Mouse (Mus musculus) lung, adult 18-20 months (tissue): ENCODE measurements around the gene Mettl9.
"Not testable (repeated sequence)": the region's sequence is repeated elsewhere in the genome, so short reads cannot be mapped to it uniquely, and the experiment has no call there.

Source experiments
- DNase-seq, 2 experiments: peaks; one replicate each; pipeline ENCODE4 v3.0.0; 2022; ENCODE audit warnings: mixed read lengths in 2 of 2

Gene Mettl9

GRCm38 (mm10) chr7:121033856-121034652 lies at the start of gene Mettl9:
Gene Mettl9 (plus strand): TSS chr7:121034445.
- DNase-seq: peak; percentile 93 to 95

DNA sequence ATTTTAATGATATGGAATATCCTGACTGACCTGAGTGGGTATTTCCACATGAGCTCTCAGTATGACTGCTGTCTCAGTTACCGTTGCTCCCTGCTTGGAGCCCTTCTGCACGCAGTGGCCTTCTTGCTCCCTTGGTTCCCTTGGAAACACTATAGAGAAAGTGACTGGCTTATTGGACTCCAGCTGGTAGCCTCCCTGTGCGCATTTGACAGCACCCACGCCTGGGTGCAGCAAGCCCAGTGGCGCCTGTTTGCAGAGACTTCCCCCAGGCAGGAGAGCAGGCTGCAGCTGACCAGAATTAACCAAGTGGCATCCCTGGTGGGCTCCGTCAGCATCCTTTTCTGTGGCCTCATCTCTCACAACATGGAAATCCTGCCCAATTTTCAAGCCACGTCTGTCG lies 43.1 kb upstream of the Mettl9 start:
- DNase-seq: no peak

DNA sequence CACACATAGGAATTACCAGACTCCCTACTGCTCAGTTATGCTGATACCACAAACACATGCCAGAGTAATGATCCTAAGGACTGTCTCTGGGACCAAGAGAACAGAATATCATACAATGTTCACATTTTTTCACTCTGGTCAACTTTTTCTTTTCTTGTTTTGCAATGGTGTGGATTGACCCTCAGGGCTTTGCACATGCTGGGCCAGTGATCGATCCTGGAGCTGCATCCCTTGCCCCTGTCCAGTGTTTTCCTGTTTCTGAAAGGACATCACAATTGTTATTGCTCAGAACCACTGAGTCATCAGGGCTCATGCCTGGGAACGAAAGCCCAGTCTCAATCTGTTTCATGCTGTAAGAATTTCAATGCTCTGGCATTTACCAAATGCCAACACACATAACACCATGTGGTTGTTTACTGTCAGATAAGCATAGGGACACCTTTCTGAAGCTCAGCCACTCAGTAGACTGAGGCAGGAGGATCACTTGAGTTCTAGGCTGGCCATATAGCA lies 35.2 kb upstream of the Mettl9 start:
- DNase-seq: no peak

DNA sequence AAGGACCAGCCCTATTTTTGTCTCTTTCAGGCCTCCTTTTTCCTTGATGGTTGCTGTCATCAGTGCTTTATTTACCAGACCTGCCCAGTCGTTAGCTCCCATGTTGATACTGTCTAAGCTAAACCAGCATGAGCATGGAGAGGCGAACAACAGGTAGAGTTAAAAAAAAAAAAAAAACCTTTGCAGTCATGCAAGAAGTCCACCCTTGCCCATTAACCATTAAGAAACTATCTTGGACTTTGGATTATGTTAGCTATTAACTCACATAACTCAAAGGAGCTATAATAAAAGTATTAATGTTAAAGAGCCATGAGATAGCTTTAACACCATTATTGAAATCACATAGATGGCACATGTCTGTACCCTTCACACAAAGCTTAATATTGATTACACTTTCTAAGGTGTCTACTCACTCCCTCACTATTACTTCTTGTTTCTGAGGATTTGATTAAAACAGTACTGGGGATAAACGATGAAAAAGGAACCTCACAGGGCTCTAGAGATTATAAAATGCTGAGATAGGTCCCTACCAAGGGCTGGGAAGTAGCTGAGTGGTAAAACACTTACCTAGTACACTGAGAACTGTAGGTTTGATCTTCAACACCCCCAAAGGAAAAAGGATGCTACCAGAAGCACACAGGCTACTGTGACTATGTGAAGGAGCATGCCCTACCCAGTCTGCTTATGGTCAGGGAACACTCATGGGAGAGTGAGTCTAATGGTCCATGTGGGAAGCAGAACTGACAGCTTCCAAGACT lies 34.0 kb upstream of the Mettl9 start:
- DNase-seq: no peak

DNA sequence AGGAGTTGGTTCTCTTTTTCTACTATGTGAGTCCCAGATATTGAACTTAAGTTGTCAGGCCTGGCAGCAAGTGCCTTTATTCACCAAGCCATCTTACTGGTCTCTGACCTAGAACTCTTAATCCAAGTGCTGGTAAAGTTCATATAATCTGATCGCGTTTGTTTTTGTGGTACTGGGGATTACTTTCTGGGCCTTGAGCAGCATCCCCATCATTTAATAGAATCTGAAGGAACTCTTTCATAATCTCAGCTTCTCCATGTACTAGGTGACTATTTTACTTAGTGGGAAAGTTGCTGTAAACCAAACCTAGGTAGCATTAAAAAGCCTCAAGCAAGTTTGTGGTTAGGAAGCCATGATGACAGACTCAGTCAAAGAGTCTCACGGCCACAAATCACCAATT lies 32.4 kb upstream of the Mettl9 start:
- no peak for DNase-seq

DNA sequence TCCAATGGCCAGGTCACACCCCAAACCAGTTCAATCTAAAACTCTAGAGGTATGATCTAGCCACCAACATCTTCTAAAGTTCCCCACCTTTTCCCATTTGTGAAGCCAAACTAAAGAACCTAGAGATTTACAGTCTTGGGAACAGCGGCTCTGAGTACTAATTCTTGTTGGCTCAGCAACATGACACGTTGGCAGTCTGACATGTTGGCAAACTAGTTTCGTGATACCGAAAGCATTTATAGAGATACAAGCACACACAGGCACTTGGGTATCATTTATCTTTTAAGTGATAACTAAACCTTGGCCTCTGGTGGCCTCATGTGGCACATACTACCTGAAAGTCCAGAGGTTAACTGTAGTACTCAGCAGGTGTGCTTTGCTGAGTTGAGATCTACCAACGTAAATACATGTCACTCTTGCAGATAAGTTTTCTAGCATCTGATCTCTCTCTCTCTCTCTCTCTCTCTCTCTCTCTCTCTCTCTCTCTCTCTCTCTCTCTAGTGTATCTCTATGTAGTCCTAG lies 31.8 kb upstream of the Mettl9 start:
- DNase-seq: no peak

DNA sequence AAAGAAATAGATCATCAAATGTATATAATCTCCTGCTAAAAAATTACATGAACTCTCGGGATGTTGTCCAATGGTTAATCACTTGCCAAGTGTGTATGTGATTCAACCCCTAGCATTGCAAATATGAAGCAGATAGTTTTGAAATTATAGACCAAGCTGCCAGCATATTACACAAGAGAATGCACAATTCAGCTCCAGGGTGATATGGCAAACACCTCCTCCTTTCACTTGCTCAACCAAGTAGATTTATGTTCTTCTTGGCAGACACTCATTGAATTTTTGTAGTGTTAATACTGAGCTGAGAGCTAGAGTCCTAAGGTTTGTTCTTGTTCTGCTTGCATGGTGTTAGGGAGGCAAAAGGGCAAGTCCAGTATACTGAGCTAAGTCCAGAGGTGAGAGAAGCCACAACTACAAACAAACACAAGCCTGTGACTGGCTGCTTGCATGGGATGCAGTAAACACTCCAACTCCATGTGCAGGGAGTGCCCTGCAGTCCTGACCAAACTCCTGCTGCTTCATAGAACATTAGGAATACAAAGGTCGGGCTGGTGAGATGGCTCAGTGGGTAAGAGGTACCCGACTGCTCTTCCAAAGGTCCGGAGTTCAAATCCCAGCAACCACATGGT lies 30.3 kb upstream of the Mettl9 start:
- no peak for DNase-seq

DNA sequence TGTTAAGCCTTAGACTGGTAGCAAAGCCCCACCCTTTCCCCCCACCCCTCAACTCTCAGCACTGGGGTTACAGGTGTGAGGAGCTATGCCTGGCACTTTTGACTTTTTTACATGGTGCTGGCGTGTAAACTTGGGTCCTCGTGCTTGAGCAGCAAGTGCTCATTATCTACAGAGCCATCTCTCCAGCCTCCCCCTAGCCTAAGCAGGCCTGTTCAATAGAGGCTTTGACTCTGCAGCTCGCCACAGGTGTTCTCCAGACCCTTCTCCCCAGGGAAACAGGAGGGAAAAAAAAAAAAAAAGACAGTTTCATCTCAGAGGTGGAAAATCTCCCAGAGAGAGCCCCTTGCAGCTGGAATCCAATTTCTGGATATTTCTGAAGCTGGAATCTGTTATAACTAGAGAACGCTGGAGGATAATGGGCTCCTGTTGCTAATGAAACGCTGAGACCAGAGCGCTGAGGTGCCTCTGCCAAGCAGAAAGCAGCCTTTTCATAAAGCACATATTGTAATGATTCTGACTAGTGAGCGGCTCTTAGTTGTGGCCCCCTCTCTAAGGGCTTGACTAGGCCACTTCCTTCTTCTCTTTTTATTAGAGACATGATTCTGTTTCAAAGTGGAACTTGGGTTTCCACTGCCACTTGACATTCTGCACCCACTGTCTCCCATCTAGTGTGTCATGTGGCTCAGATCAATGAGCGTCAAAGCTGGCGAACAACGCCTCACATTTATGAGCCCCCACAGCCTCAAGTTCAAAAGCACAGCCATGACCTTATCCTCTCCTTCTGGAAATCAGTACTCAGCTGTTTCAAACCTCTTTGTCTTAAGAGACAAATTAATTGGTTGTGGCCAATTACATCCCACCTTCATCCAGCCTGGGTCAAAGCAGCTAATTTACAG lies 22.2 kb upstream of the Mettl9 start:
- DNase-seq: no peak

DNA sequence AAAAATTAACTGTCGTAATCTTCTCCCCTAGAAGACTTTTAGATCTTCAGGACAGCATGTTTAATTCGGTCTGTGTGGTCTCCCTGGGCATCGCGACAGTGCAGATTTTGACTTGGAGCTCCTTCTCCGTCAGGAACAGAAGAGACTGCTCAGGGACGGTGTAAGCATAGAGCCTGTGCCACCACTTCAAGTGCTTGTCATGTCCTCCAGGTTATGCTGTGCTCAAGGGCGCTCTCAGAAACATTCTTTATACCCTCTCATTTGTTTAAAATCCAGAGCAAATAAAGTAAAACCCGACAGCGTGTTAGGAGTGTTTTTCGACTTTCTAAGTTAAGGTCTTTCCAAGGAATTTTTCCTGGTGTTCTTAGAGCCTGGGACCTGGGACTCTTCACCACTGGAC lies 19.8 kb upstream of the Mettl9 start:
- no peak for DNase-seq

- no peak for DNase-seq
Measured at GRCm38 (mm10) chr7:121018778-121019177, 15.5 kb upstream of the Mettl9 start.

DNA sequence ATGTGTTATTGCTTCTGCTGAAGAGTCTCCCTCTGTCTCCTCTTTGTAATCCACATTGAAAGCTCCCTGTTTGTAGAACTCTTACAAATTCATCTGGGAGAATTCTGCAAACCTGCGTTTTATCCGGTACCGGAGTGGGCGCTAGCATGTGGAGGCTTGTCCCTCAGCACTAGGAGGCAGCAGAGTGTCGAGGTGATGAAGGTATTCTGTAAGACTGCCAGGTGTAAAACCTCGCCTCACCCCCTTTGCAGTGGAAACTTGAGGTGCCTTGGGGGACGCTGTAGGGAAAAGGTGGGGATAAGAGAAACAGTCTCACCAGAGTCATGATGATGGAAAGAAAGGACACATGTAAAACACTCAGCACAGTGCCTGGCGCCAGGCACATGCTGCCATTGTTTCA lies 14.0 kb upstream of the Mettl9 start:
- DNase-seq: peak; percentile 15 to 35

GRCm38 (mm10) chr7:121025221-121026008 lies 8.8 kb upstream of the Mettl9 start:
- DNase-seq: no peak

- no peak for DNase-seq
Measured at GRCm38 (mm10) chr7:121026300-121026699, 7.9 kb upstream of the Mettl9 start.

- DNase-seq: not testable (repeated sequence)
Measured at GRCm38 (mm10) chr7:121029947-121030346, 4.3 kb upstream of the Mettl9 start.

DNA sequence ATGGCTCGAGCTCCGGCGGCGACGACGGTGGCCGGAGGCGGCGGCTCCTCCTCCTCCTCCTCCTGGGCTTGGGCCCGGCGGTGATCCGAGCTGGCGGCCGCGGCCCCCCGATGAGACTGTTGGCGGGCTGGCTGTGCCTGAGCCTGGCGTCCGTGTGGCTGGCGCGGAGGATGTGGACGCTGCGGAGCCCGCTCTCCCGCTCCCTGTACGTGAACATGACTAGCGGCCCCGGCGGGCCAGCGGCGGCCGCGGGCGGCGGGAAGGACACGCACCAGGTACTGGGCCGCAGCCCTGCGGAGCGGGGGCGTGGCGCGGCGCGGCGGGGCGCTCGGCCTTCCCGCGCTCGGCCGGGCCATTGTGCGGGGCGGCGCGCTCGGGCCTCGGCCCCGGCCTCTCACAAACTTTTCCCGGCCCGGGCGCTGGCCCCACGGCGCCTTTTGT lies 476 bp downstream of the Mettl9 start:
- no peak for DNase-seq

DNA sequence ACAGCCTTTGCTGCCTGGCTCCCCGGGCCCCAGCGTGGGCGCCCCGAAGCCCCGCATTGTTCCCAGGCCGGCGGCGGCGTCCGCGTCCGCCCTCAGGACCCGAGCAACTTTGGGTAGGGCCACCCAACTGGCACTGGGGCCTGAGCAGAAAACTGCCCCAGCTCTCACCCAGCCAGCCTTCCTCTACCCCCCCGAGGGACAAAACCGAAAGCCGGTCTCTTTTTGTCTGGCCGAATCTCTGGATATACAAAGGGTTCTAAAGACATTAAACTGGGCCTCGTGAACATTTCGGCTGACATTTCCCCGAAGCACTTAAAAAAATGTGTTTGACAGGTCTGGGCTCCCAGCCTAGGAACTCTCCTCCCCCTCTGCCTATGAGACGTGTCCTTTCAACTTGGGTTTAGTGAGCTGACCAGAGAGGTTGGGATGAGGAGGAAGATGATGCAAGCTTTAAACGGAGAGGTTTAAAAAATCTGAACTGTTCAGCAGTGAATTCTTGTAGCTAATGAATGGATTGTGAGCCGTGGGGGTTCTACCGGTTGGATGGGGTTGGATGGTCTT lies 996 bp downstream of the Mettl9 start:
- peak; percentile 32 to 36 for DNase-seq

GRCm38 (mm10) chr7:121040595-121040994 lies 6.3 kb downstream of the Mettl9 start:
- DNase-seq: no peak

DNA sequence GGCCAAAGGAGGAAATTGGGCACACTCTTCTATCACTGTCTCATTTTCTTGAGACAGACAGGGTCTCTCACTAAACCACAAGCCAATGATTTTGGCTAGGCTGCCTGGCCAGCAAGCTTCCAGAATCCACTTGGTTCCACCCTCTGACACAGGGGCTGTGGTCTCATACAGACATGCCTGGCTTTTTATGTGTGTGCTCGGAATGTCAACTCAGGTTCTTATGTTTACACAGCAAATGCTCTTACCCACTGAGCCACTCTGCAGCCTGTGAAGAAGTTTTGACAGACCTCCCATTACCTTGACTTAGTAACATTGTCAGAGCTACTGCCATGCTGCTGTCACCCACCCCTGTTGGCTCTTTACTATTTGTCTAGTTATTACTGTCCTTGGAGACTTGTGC lies 7.7 kb downstream of the Mettl9 start:
- DNase-seq: no peak

- DNase-seq: no peak
Measured at GRCm38 (mm10) chr7:121043004-121043403, 8.8 kb downstream of the Mettl9 start.

- no peak for DNase-seq
Measured at GRCm38 (mm10) chr7:121043510-121043909, 9.3 kb downstream of the Mettl9 start.

- no peak for DNase-seq
Measured at GRCm38 (mm10) chr7:121044251-121044650, 10.0 kb downstream of the Mettl9 start.
